Mouse (Mus musculus): Measurements from ENCODE around the gene Tdp1. TPM values are rescaled to one million over a fixed set of nuclear protein-coding genes. Genes with fewer than 3 reads are reported as not detected.

Gene Tdp1
- total RNA-seq (2021): 10 to 100 TPM; 11.3 to 12.0 TPM

- peak; percentile 95 for DNase-seq
- intact Hi-C loops (cut with DNase I): loop anchor here (5.0 kb wide), 1 partner anchor 322 kb away; the partner anchor contains the start of gene Foxn3
These were observed at the start of gene Tdp1, which contains the start of gene Efcab11 for GRCm38 (mm10) chr12:99884269-99885261. TSS of gene Tdp1 (plus strand) at chr12:99884517. TSS of gene Efcab11 (minus strand) at chr12:99884439.

GRCm38 (mm10) chr12:99836404-99837131 is 47.7 kb upstream of the Tdp1 start:
- intact Hi-C loops (cut with DNase I): loop anchor here (5.0 kb wide), 3 partner anchors 444 to 754 kb away; no protein-coding TSS in a partner anchor
- DNase-seq: peak; percentile 20 to 26

GRCm38 (mm10) chr12:99837528-99837927 is 46.8 kb upstream of the Tdp1 start:
- intact Hi-C loops (cut with DNase I): loop anchor here (5.0 kb wide), 3 partner anchors 445 to 755 kb away; no protein-coding TSS in a partner anchor
- no peak for DNase-seq

- intact Hi-C loops (cut with DNase I): loop anchor here (5.0 kb wide), 3 partner anchors 446 to 756 kb away; no protein-coding TSS in a partner anchor
- no peak for DNase-seq
These were observed 46.2 kb upstream of the Tdp1 start for GRCm38 (mm10) chr12:99838109-99838508.

- intact Hi-C loops (cut with DNase I): loop anchor here (5.0 kb wide), 3 partner anchors 446 to 756 kb away; no protein-coding TSS in a partner anchor
- peak in 1 of 2 experiments; percentile 29 for DNase-seq
These were observed 45.6 kb upstream of the Tdp1 start for GRCm38 (mm10) chr12:99838703-99839102.

- intact Hi-C loops (cut with DNase I): no loop called here
- no peak for DNase-seq
These were observed 39.4 kb upstream of the Tdp1 start for GRCm38 (mm10) chr12:99844951-99845350.

GRCm38 (mm10) chr12:99849996-99850395 is 34.3 kb upstream of the Tdp1 start:
- DNase-seq: no peak
- intact Hi-C loops (cut with DNase I): no loop called here

- DNase-seq: no peak
- intact Hi-C loops (cut with DNase I): no loop called here
These were observed 30.7 kb upstream of the Tdp1 start for GRCm38 (mm10) chr12:99853323-99854258.

GRCm38 (mm10) chr12:99856011-99856410 is 28.3 kb upstream of the Tdp1 start:
- DNase-seq: no peak
- intact Hi-C loops (cut with DNase I): no loop called here

GRCm38 (mm10) chr12:99858664-99859063 is 25.7 kb upstream of the Tdp1 start:
- intact Hi-C loops (cut with DNase I): no loop called here
- no peak for DNase-seq

GRCm38 (mm10) chr12:99859391-99860100 is 24.8 kb upstream of the Tdp1 start:
- intact Hi-C loops (cut with DNase I): loop anchor here (5.0 kb wide), 2 partner anchors 762 to 777 kb away; no protein-coding TSS in a partner anchor
- DNase-seq: no peak

GRCm38 (mm10) chr12:99860981-99861380 is 23.3 kb upstream of the Tdp1 start:
- intact Hi-C loops (cut with DNase I): loop anchor here (5.0 kb wide), 2 partner anchors 764 to 779 kb away; no protein-coding TSS in a partner anchor
- DNase-seq: no peak

- intact Hi-C loops (cut with DNase I): loop anchor here (5.0 kb wide), 2 partner anchors 767 to 782 kb away; no protein-coding TSS in a partner anchor
These were observed 19.7 kb upstream of the Tdp1 start for GRCm38 (mm10) chr12:99864613-99865012.

GRCm38 (mm10) chr12:99868821-99869220 is 15.5 kb upstream of the Tdp1 start:
- intact Hi-C loops (cut with DNase I): no loop called here
- DNase-seq: no peak

More at GRCm38 (mm10) chr12:99864613-99865012, 19.7 kb upstream of the Tdp1 start:
- no peak for DNase-seq

- no peak for DNase-seq
- intact Hi-C loops (cut with DNase I): no loop called here
These were observed 10.9 kb upstream of the Tdp1 start for GRCm38 (mm10) chr12:99873443-99873842.

- intact Hi-C loops (cut with DNase I): no loop called here
- no peak for DNase-seq
These were observed 9.7 kb upstream of the Tdp1 start for GRCm38 (mm10) chr12:99874609-99875008.

GRCm38 (mm10) chr12:99883000-99883712 is 1.2 kb upstream of the Tdp1 start:
- DNase-seq: peak; percentile 93 to 95
- intact Hi-C loops (cut with DNase I): loop anchor here (5.0 kb wide), 1 partner anchor 321 kb away; the partner anchor contains the start of gene Foxn3

- intact Hi-C loops (cut with DNase I): loop anchor here (5.0 kb wide), 1 partner anchor 321 kb away; the partner anchor contains the start of gene Foxn3
These were observed 608 bp upstream of the Tdp1 start for GRCm38 (mm10) chr12:99883713-99884105.

More at GRCm38 (mm10) chr12:99883713-99884105, 608 bp upstream of the Tdp1 start:
- peak in 1 of 2 experiments; percentile 48 for DNase-seq

Data from heart, postnatal 10 days (tissue).